Mouse (Mus musculus) heart, embryonic 13.5 days (tissue): ENCODE results near the gene Lpcat3. TPM values are rescaled to one million over a fixed set of nuclear protein-coding genes. Genes with fewer than 3 reads are reported as not detected.
A peak's percentile ranks its signal among the peaks of the same experiment; 100 is the strongest.
"Not testable (repeated sequence)": the region's sequence is repeated elsewhere in the genome, so short reads cannot be mapped to it uniquely, and the experiment has no call there.

Source experiments
- ATAC-seq: fragments of 200-750 bp; cut with Nextera tagmentation; 2 replicates; pipeline ENCODE4 v1.8.0; 2017; ENCODE audit warnings: moderate TSS enrichment; ENCODE audit not compliant: insufficient number of reproducible peaks, low FRiP score, low TSS enrichment; ENCODE audit errors: extremely low read depth
- H3K27ac ChIP-seq: fragments of 300-500 bp; sonication (generic); replicated peaks from 2 replicates; pipeline ENCODE4 v1.5.1; 2015; ENCODE audit warnings: moderate library complexity, mild to moderate bottlenecking, inconsistent platforms
- H3K27me3 ChIP-seq: fragments of 300-500 bp; sonication (generic); replicated peaks from 2 replicates; pipeline ENCODE4 v1.6.1; 2015; ENCODE audit warnings: mild to moderate bottlenecking, inconsistent platforms
- H3K36me3 ChIP-seq: fragments of 300-500 bp; sonication (generic); 2 replicates; pipeline ENCODE4 v1.6.1; 2015; ENCODE audit warnings: mild to moderate bottlenecking, inconsistent platforms
- H3K4me1 ChIP-seq: fragments of 300-500 bp; sonication (generic); 2 replicates; pipeline ENCODE4 v1.6.1; 2015; ENCODE audit warnings: inconsistent platforms
- H3K4me2 ChIP-seq: fragments of 300-500 bp; sonication (generic); 2 replicates; pipeline ENCODE4 v1.6.1; 2015; ENCODE audit warnings: inconsistent platforms, mild to moderate bottlenecking, moderate library complexity
- H3K4me3 ChIP-seq: fragments of 300-500 bp; sonication (generic); 2 replicates; pipeline ENCODE4 v1.5.1; 2015; ENCODE audit warnings: moderate library complexity, mild to moderate bottlenecking, inconsistent platforms
- H3K9ac ChIP-seq: fragments of 300-500 bp; sonication (generic); 2 replicates; pipeline ENCODE4 v1.6.1; 2015; ENCODE audit warnings: inconsistent platforms, mild to moderate bottlenecking, moderate library complexity
- H3K9me3 ChIP-seq: fragments of 300-500 bp; sonication (generic); 2 replicates; pipeline ENCODE4 v1.6.1; 2016; ENCODE audit warnings: inconsistent platforms
- WGBS: fragments of 180-500 bp; shearing (Covaris S2); methylation state at CpG from one replicate; pipeline ENCODE4 v1.1.7; 2015; ENCODE audit warnings: mixed read lengths; 5-methylcytosine and 5-hydroxymethylcytosine counted together
- polyA plus RNA-seq: library from polyadenylated mRNA; unstranded; fragments of >200 nt; fragmentation: Nextera tagmentation; extraction: Ambion mirVana; gene quantifications from 2 replicates; pipeline ENCODE4 v1.2.1, GENCODE M21; 2015

The Lpcat3 gene
- polyA plus RNA-seq, 1 experiment from 2014 or later = 44.1 TPM

- Histone ChIP-seq H3K27me3 (no peaks in the 10 kb centered on the region), H3K4me2 (no peak overlapping the region), H3K4me1 (peaks cover 13% of the 10 kb centered on the region), H3K4me3 (no peak overlapping the region), H3K9me3 (no peaks in the 10 kb centered on the region), H3K9ac (no peak overlapping the region), H3K27ac (no peak overlapping the region), H3K36me3 (peaks cover 14% of the 10 kb centered on the region)
- no peak for ATAC-seq
- WGBS = 68% methylated on average over 7 of the region's 7 CpGs
These were observed 15.9 kb downstream of the Lpcat3 start for GRCm38 (mm10) chr6:124678769-124679168.

DNA sequence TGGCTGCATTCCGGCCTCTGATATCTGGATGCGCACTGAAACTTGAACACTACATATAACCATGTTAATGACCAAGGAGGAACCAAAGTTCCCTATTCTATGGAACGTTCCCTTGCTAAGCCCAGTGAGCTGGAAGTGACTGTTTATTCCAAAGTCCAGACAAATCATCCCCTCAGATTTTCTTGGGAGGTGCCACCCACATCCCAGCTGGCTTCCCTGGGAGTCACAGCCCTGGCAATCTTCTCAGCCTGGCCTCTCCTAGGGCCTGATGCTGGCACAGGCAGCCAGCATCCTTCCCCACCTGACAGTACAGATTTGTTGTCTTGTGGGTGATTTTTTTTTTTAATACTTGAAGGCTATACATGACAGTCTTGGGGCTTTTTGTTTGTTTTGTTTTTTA lies 16.7 kb downstream of the Lpcat3 start:
- 86% methylated on average over 3 of the region's 3 CpGs for WGBS

DNA sequence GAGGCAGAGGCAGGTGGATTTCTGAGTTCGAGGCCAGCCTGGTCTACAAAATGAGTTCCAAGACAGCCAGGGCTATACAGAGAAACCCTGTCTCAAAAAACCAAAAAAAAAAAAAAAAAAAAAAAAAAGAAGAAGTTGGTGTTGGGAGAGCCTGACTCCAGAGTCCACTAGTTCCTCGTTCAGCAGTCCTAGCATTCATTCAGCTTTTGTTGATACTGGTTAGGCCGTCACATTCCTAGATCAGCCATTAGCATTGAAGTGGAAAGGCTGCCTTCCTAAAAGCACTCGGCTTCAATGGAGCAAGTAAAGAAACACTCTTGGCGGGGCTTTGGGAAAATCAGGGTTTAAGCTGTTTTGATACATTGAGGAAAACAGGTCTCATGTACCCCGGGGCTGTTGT lies 19.5 kb downstream of the Lpcat3 start:
- 82% methylated on average over 6 of the region's 6 CpGs for WGBS
- not testable (repeated sequence) for H3K4me3 ChIP-seq, H3K4me2 ChIP-seq, H3K27me3 ChIP-seq, H3K36me3 ChIP-seq, H3K9ac ChIP-seq, H3K9me3 ChIP-seq, ATAC-seq, H3K27ac ChIP-seq
- peaks cover 28% of the 10 kb centered on the region for H3K4me1 ChIP-seq

More for the DNA sequence above, 16.7 kb downstream of the Lpcat3 start:
- Histone ChIP-seq H3K4me3 (no peak overlapping the region), H3K9me3 (no peaks in the 10 kb centered on the region), H3K9ac (no peak overlapping the region), H3K4me1 (peaks cover 19% of the 10 kb centered on the region), H3K27ac (no peak overlapping the region), H3K27me3 (no peaks in the 10 kb centered on the region), H3K36me3 (peaks cover 9% of the 10 kb centered on the region), H3K4me2 (no peak overlapping the region)
- ATAC-seq = no peak

GRCm38 (mm10) chr6:124683591-124684417 lies 21.0 kb downstream of the Lpcat3 start:
- Histone ChIP-seq H3K4me2 (0 out of 2 replicates have a peak overlapping the region, but pooled peaks have one; percentile 13), H3K27me3 (no peaks in the 10 kb centered on the region), H3K27ac (peak overlapping the region; percentile 46), H3K9ac (no peak overlapping the region), H3K4me3 (no peak overlapping the region), H3K9me3 (no peaks in the 10 kb centered on the region), H3K36me3 (no peaks in the 10 kb centered on the region), H3K4me1 (peaks cover 28% of the 10 kb centered on the region)
- ATAC-seq = no peak
- 60% methylated on average over 14 of the region's 14 CpGs for WGBS

DNA sequence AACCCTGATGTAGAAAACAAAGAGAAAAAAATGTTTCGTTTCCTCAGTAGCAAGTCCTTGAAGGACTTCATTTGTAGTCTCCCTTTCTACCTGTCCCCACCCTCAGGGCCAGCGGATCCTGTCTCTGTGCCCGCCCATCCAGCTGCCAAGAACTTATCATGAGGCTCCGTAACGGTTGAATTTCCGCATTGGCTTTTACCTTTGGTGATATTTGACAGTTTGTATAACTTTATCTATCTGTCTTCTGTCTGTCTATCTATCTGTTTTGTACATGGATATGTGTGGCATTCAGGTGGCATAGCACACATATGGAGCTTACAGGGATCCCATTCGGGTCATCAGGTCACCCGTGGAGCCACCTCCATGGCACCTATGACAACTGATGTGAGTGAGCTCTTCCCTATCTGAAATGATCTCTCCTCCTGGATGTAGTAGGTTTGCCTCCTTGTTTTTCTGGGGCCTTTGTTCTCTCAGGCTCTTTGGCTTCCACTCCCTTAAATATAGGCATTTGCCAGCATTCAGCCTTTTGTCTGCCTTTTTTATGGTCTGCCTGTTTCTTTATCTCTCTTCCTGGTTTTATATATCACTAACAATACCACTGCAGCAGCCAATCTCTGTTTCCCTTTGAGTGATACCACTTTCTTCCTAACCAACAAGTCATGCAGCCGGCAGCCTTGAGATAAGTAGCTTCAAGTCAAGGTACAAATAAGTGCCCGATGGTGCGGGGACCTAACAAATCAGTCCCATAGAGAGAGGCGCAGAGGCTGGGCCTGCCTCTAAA lies 23.0 kb downstream of the Lpcat3 start:
- Histone ChIP-seq H3K36me3 (no peaks in the 10 kb centered on the region), H3K4me1 (peaks cover 28% of the 10 kb centered on the region), H3K27ac (0 out of 2 replicates have a peak overlapping the region, but pooled peaks have one; percentile 12), H3K9me3 (no peaks in the 10 kb centered on the region), H3K27me3 (no peaks in the 10 kb centered on the region), H3K9ac (no peak overlapping the region), H3K4me2 (no peak overlapping the region), H3K4me3 (no peak overlapping the region)
- no peak for ATAC-seq
- 69% methylated on average over 12 of the region's 12 CpGs for WGBS

DNA sequence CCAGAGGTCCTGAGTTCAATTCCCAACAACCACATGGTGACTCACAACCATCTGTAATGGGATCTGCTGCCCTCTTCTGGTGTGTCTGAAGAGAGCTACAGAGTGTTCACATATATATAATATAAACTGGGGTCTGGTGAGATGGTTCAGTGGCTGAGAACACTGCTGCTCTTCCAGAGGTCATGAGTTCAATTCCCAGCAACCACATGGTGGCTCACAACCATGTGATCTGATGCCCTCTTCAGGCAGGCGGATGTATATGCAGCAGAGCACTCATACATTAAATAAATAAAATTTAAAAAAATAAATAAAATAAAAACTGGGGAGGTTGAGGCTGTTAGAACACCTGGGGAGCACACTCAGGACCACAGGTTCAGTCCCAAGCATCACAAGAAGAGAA lies 23.8 kb downstream of the Lpcat3 start:
- not testable (repeated sequence) for H3K27ac ChIP-seq, H3K4me2 ChIP-seq, H3K36me3 ChIP-seq, H3K27me3 ChIP-seq, H3K9ac ChIP-seq, H3K9me3 ChIP-seq, H3K4me3 ChIP-seq, ATAC-seq
- H3K4me1 ChIP-seq = peaks cover 28% of the 10 kb centered on the region
- WGBS = 70% methylated on average over 1 of the region's 1 CpGs

DNA sequence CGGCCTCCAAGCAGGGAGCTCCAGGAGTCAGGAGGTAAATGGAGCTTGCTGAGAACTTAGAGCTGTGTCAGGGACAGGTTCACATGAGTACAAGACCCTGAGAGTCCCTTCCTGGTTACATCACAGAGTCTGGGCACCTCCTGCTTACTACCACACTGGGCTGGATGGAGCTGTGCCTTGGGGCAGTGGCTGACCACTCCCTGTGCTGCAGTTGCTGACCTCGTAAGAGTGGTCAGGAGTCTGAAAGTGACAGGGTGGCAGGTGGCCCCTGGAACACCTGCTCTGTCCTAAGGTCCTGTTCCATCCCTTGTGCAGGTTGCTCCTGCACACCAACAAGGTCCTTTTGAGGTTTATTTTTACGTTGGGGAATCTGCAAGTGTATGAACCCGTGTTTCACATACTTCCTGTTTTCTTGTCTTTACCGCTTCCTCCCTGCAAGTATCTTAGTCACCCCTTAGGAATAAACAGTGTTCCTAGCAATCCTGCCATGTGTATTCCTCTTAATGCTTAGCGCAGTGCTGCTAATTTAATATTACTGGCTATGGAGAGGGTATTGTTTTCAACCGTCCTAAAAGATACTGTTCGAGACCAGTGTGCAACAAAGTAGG lies 25.4 kb downstream of the Lpcat3 start:
- H3K36me3 ChIP-seq = no peaks in the 10 kb centered on the region
- H3K4me2 ChIP-seq = no peak overlapping the region
- ATAC-seq = no peak
- 74% methylated on average over 8 of the region's 8 CpGs for WGBS
- H3K4me1 ChIP-seq = peaks cover 23% of the 10 kb centered on the region
- H3K27me3 ChIP-seq = no peaks in the 10 kb centered on the region
- H3K4me3 ChIP-seq = no peak overlapping the region
- no peak overlapping the region for H3K27ac ChIP-seq
- H3K9ac ChIP-seq = no peak overlapping the region
- H3K9me3 ChIP-seq = no peaks in the 10 kb centered on the region

GRCm38 (mm10) chr6:124689011-124689410 lies 26.2 kb downstream of the Lpcat3 start:
- Histone ChIP-seq H3K9me3 (no peaks in the 10 kb centered on the region), H3K4me1 (peaks cover 22% of the 10 kb centered on the region), H3K4me3 (no peak overlapping the region), H3K27ac (no peak overlapping the region), H3K4me2 (no peak overlapping the region), H3K36me3 (no peaks in the 10 kb centered on the region), H3K9ac (no peak overlapping the region), H3K27me3 (no peaks in the 10 kb centered on the region)
- WGBS = 87% methylated on average over 3 of the region's 3 CpGs
- ATAC-seq = no peak

- H3K4me1 ChIP-seq = peaks cover 28% of the 10 kb centered on the region
- no peaks in the 10 kb centered on the region for H3K27me3 ChIP-seq
- WGBS = 91% methylated on average over 3 of the region's 3 CpGs
These were observed 27.7 kb downstream of the Lpcat3 start for GRCm38 (mm10) chr6:124690517-124690916.

GRCm38 (mm10) chr6:124693243-124693981 lies 30.6 kb downstream of the Lpcat3 start:
- no peaks in the 10 kb centered on the region for H3K27me3 ChIP-seq
- peaks cover 8% of the 10 kb centered on the region; the same call in 1 of the 2 replicates for H3K36me3 ChIP-seq
- no peak overlapping the region for H3K4me3 ChIP-seq
- no peak overlapping the region for H3K4me2 ChIP-seq
- H3K9me3 ChIP-seq = no peaks in the 10 kb centered on the region
- ATAC-seq = no peak
- 0 out of 2 replicates have a peak overlapping the region, but pooled peaks have one; percentile 21 for H3K9ac ChIP-seq
- WGBS = 70% methylated on average over 15 of the region's 15 CpGs
- peak overlapping the region; percentile 53 for H3K27ac ChIP-seq
- peaks cover 19% of the 10 kb centered on the region for H3K4me1 ChIP-seq

More at GRCm38 (mm10) chr6:124690517-124690916, 27.7 kb downstream of the Lpcat3 start:
- Histone ChIP-seq H3K9me3 (no peaks in the 10 kb centered on the region), H3K4me3 (no peak overlapping the region), H3K36me3 (no peaks in the 10 kb centered on the region), H3K4me2 (no peak overlapping the region), H3K27ac (no peak overlapping the region), H3K9ac (no peak overlapping the region)
- no peak for ATAC-seq
